Mouse (Mus musculus): ENCODE results near the gene Olfr315. TPM values are rescaled to one million over a fixed set of nuclear protein-coding genes. Genes with fewer than 3 reads are reported as not detected.
"Not testable (repeated sequence)": the region's sequence is repeated elsewhere in the genome, so short reads cannot be mapped to it uniquely, and the experiment has no call there.

Olfr315 gene
- total RNA-seq, 2 experiments from 2014 or later = not detected

DNA sequence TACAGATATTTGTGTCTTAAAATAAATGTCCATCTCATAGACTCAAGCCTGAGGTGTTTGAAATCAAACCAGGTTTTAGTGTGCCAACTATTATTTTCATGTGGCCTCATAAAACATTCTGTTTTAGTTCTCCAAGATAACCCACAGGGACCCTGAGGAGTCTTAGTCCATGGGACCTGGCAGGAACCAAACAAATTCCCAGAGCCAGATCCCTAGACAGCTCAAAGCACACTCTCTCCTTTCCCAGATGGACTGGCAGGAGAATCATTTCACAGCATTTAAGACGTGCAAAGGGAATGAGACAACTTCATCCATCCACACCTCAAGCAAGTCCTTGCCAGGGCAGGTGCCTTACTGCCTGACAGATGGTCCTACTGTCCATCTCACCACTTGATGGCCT, 41.7 kb downstream of the Olfr315 start, which contains the start of gene Olfr313:
TSS of gene Olfr313 (plus strand) at position 301 of the 400 bp plus-strand sequence.
- not testable (repeated sequence) for ATAC-seq (ENCODE audit: poor library complexity, severe bottlenecking)

- ATAC-seq (ENCODE audit: poor library complexity, severe bottlenecking) = no peak
These were observed 42.7 kb downstream of the Olfr315 start for GRCm38 (mm10) chr11:58815676-58816075.

- ATAC-seq (ENCODE audit: poor library complexity, severe bottlenecking) = not testable (repeated sequence)
These were observed 55.9 kb downstream of the Olfr315 start, which contains the start of gene Olfr312 for GRCm38 (mm10) chr11:58828937-58829336. Gene Olfr312 (plus strand): TSS chr11:58829237.

- no peak for ATAC-seq (ENCODE audit: poor library complexity, severe bottlenecking)
These were observed 56.8 kb downstream of the Olfr315 start for GRCm38 (mm10) chr11:58829764-58830163.

Other genes starting within 250 kb of the Olfr315 start
- gene Olfr330, start 238.4 kb upstream of the Olfr315 start, total RNA-seq (2015) = not detected in 2 replicates
- not detected in 2 replicates for gene Olfr330, start 238.4 kb upstream of the Olfr315 start, total RNA-seq (2017)
- gene Olfr329-ps, start 226.8 kb upstream of the Olfr315 start, total RNA-seq (2015) = not detected in 2 replicates
- gene Olfr329-ps, start 226.8 kb upstream of the Olfr315 start, total RNA-seq (2017) = not detected in 2 replicates
- not detected in 2 replicates for gene Olfr328, start 217.6 kb upstream of the Olfr315 start, total RNA-seq (2015)
- gene Olfr328, start 217.6 kb upstream of the Olfr315 start, total RNA-seq (2017) = 0.07 TPM in 1 of 2 replicates, not detected in the other
- gene Olfr224, start 202.6 kb upstream of the Olfr315 start, total RNA-seq (2015) = not detected in 2 replicates
- gene Olfr224, start 202.6 kb upstream of the Olfr315 start, total RNA-seq (2017) = not detected in 2 replicates
- not detected in 2 replicates for gene Olfr325, start 195.5 kb upstream of the Olfr315 start, total RNA-seq (2015)
- gene Olfr325, start 195.5 kb upstream of the Olfr315 start, total RNA-seq (2017) = not detected in 2 replicates
- gene Olfr324, start 178.1 kb upstream of the Olfr315 start, total RNA-seq (2015) = not detected in 2 replicates
- not detected in 2 replicates for gene Olfr324, start 178.1 kb upstream of the Olfr315 start, total RNA-seq (2017)
- not detected in 2 replicates for gene 2210407C18Rik, start 157.1 kb upstream of the Olfr315 start, total RNA-seq (2015)
- gene 2210407C18Rik, start 157.1 kb upstream of the Olfr315 start, total RNA-seq (2017) = not detected in 2 replicates
- not detected in 2 replicates for gene Olfr323, start 142.7 kb upstream of the Olfr315 start, total RNA-seq (2015)
- gene Olfr323, start 142.7 kb upstream of the Olfr315 start, total RNA-seq (2017) = not detected in 2 replicates
- gene Trim58, start 132.7 kb upstream of the Olfr315 start, total RNA-seq (2015) = 0.11 and 0.27 TPM in 2 replicates
- 0.04 TPM in 1 of 2 replicates, not detected in the other for gene Trim58, start 132.7 kb upstream of the Olfr315 start, total RNA-seq (2017)
- not detected in 2 replicates for gene Olfr322, start 114.4 kb upstream of the Olfr315 start, total RNA-seq (2015)
- not detected in 2 replicates for gene Olfr322, start 114.4 kb upstream of the Olfr315 start, total RNA-seq (2017)
- not detected in 2 replicates for gene Olfr320, start 92.1 kb upstream of the Olfr315 start, total RNA-seq (2015)
- not detected in 2 replicates for gene Olfr320, start 92.1 kb upstream of the Olfr315 start, total RNA-seq (2017)
- not detected in 2 replicates for gene Olfr319, start 74.0 kb upstream of the Olfr315 start, total RNA-seq (2015)
- not detected in 2 replicates for gene Olfr319, start 74.0 kb upstream of the Olfr315 start, total RNA-seq (2017)
- gene Olfr318, start 49.2 kb upstream of the Olfr315 start, total RNA-seq (2015) = not detected in 2 replicates
- not detected in 2 replicates for gene Olfr318, start 49.2 kb upstream of the Olfr315 start, total RNA-seq (2017)
- not detected in 2 replicates for gene Olfr317, start 34.0 kb upstream of the Olfr315 start, total RNA-seq (2015)
- not detected in 2 replicates for gene Olfr317, start 34.0 kb upstream of the Olfr315 start, total RNA-seq (2017)
- not detected in 2 replicates for gene Olfr316, start 20.5 kb upstream of the Olfr315 start, total RNA-seq (2015)
- not detected in 2 replicates for gene Olfr316, start 20.5 kb upstream of the Olfr315 start, total RNA-seq (2017)
- not detected in 2 replicates for gene Olfr314, start 9.8 kb downstream of the Olfr315 start, total RNA-seq (2015)
- gene Olfr314, start 9.8 kb downstream of the Olfr315 start, total RNA-seq (2017) = not detected in 2 replicates
- gene Fam183b, start 28.8 kb downstream of the Olfr315 start, total RNA-seq (2015) = not detected in 2 replicates
- gene Fam183b, start 28.8 kb downstream of the Olfr315 start, total RNA-seq (2017) = not detected in 2 replicates
- gene Olfr313, start 41.8 kb downstream of the Olfr315 start, total RNA-seq (2015) = not detected in 2 replicates
- not detected in 2 replicates for gene Olfr313, start 41.8 kb downstream of the Olfr315 start, total RNA-seq (2017)
- not detected in 2 replicates for gene Olfr312, start 56.0 kb downstream of the Olfr315 start, total RNA-seq (2015)
- gene Olfr312, start 56.0 kb downstream of the Olfr315 start, total RNA-seq (2017) = not detected in 2 replicates
- gene Olfr311, start 66.1 kb downstream of the Olfr315 start, total RNA-seq (2015) = not detected in 2 replicates
- not detected in 2 replicates for gene Olfr311, start 66.1 kb downstream of the Olfr315 start, total RNA-seq (2017)
- gene Gm12258, start 74.0 kb downstream of the Olfr315 start, total RNA-seq (2015) = 2.0 and 3.7 TPM in 2 replicates
- gene Gm12258, start 74.0 kb downstream of the Olfr315 start, total RNA-seq (2017) = 2.0 and 4.7 TPM in 2 replicates
- 1.6 and 3.0 TPM in 2 replicates for gene 2810021J22Rik, start 94.0 kb downstream of the Olfr315 start, total RNA-seq (2015)
- gene 2810021J22Rik, start 94.0 kb downstream of the Olfr315 start, total RNA-seq (2017) = 3.2 and 5.8 TPM in 2 replicates
- gene Zfp39, start 131.0 kb downstream of the Olfr315 start, total RNA-seq (2015) = 12.5 and 13.3 TPM in 2 replicates
- 8.2 and 8.6 TPM in 2 replicates for gene Zfp39, start 131.0 kb downstream of the Olfr315 start, total RNA-seq (2017)
- gene Btnl10, start 144.7 kb downstream of the Olfr315 start, total RNA-seq (2015) = 0.94 and 1.8 TPM in 2 replicates
- gene Btnl10, start 144.7 kb downstream of the Olfr315 start, total RNA-seq (2017) = 1.2 and 2.8 TPM in 2 replicates
- 42.6 and 42.9 TPM in 2 replicates for gene Rnf187, start 165.7 kb downstream of the Olfr315 start, total RNA-seq (2015)
- 49.7 and 61.7 TPM in 2 replicates for gene Rnf187, start 165.7 kb downstream of the Olfr315 start, total RNA-seq (2017)
- gene Hist3h2ba, start 175.7 kb downstream of the Olfr315 start, total RNA-seq (2015) = 4.6 and 6.9 TPM in 2 replicates
- gene Hist3h2ba, start 175.7 kb downstream of the Olfr315 start, total RNA-seq (2017) = 5.4 and 10.9 TPM in 2 replicates
- 20.6 and 24.9 TPM in 2 replicates for gene Hist3h2a, start 181.5 kb downstream of the Olfr315 start, total RNA-seq (2015)
- 267 and 273 TPM in 2 replicates for gene Hist3h2a, start 181.5 kb downstream of the Olfr315 start, total RNA-seq (2017)
- not detected in 2 replicates for gene Trim17, start 181.5 kb downstream of the Olfr315 start, total RNA-seq (2015)
- 0.07 TPM in 1 of 2 replicates, not detected in the other for gene Trim17, start 181.5 kb downstream of the Olfr315 start, total RNA-seq (2017)
- 22.2 and 26.7 TPM in 2 replicates for gene Trim11, start 204.9 kb downstream of the Olfr315 start, total RNA-seq (2015)
- 30.0 and 33.2 TPM in 2 replicates for gene Trim11, start 204.9 kb downstream of the Olfr315 start, total RNA-seq (2017)

All from megakaryocyte, adult 5-6 weeks (primary cell).